8 mouse cellular contexts compared by ENCODE assay signal in the genomic region with DNA sequence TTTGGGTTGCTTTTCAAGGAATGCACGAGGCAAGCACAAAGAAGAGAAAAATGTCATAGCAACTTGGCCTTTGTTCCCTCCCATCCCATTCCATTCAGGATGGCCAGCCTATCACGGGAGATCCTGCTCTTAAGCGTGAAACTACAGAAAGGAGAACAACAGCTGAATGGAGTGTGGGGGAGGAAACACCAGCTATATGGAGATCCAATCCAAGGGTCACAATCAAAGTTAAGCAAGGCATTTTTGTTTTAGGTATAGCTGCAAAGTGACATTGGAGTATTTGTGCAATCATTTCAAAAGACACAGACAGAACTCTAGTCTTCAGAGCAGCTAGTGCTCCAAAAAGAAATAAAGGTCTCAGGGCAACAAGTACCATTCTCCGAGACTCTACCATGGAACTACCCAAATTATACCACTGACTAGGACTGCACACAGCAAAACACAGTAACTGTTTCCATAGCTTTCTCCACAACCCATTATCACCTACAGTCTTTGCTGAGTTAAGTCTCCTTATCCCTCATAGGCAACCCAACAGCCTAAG. TPM values are rescaled to one million over a fixed set of nuclear protein-coding genes. Genes with fewer than 3 reads are reported as not detected.
A peak's percentile ranks its signal among the peaks of the same experiment; 100 is the strongest.
DNase-seq lines count a peak whose midpoint lies in the region; ATAC-seq and TF ChIP-seq lines count a peak whose summit lies in the region.

No protein-coding gene starts in this region.

- H3K9me3 ChIP-seq in MEL (replicated peaks; ENCODE audit: insufficient read depth, low read length), result no peaks in the 10 kb centered on the region
- no peaks in the 10 kb centered on the region for H3K9me3 ChIP-seq in heart, embryonic 14.5 days (ENCODE audit: control insufficient read depth, low read length)
- H3K9me3 ChIP-seq in liver, embryonic 12.5 days (replicated peaks), result no peaks in the 10 kb centered on the region

- peaks cover 82% of the 10 kb centered on the region for H3K79me2 ChIP-seq in MEL (ENCODE audit: control insufficient read depth, insufficient read depth, low read length, poor library complexity)

- H3K4me3 ChIP-seq in MEL (ENCODE audit: control insufficient read depth in 1 of 2, insufficient read depth in 1 of 2, low read depth in 2 of 2, low read length in 2 of 2), result peak overlapping the region; percentile 98
- peak overlapping the region in 1 of 2 experiments; percentile 99; a peak in 2 of 4 replicates for H3K4me3 ChIP-seq in heart, embryonic 14.5 days (ENCODE audit: control insufficient read depth in 1 of 2, insufficient read depth in 1 of 2, low read depth in 1 of 2, low read length in 2 of 2)
- H3K4me3 ChIP-seq in liver, embryonic 12.5 days, result peak overlapping the region; percentile 100

- TF ChIP-seq CTCF in MEL (IDR thresholded peaks at IDR 0.05 in 2 of 3, conservative IDR thresholded peaks at IDR 0.05 in 1 of 3; ENCODE audit: control insufficient read depth in 1 of 3, insufficient read depth in 1 of 3, low read depth in 2 of 3, low read length in 3 of 3, poor library complexity in 1 of 3, severe bottlenecking in 1 of 3), result no peak

- intact Hi-C loops in gastrocnemius, postnatal 14 days (cut with DNase I; ENCODE audit: low total_unique reads), result no loop called here

- H3K9ac ChIP-seq in MEL (ENCODE audit: control insufficient read depth, low read depth, low read length, poor library complexity, severe bottlenecking), result peak overlapping the region; percentile 99
- peak overlapping the region; percentile 100 for H3K9ac ChIP-seq in heart, embryonic 14.5 days (ENCODE audit: low read length)
- H3K9ac ChIP-seq in liver, embryonic 12.5 days, result peak overlapping the region; percentile 100

- DNase-seq in adrenal gland, adult 2 months, result peak; percentile 26
- no peak for DNase-seq in adrenal gland, postnatal 36 days
- peak; percentile 54 for DNase-seq in MEL (ENCODE audit: low read depth, low spot score)
- DNase-seq in gastrocnemius, postnatal 14 days, result no peak
- DNase-seq in cerebellum, adult 9-11 months, result no peak
- no peak for DNase-seq in spleen, adult 12 weeks (ENCODE audit: low spot score)

- H3K4me1 ChIP-seq in MEL (ENCODE audit: control insufficient read depth in 1 of 2, insufficient read depth in 2 of 2, low read length in 2 of 2), result peaks cover 23 to 40% of the 10 kb centered on the region in 2 experiments
- peaks cover 6 to 60% of the 10 kb centered on the region in 2 experiments for H3K4me1 ChIP-seq in heart, embryonic 14.5 days (ENCODE audit: control insufficient read depth in 2 of 2, insufficient read depth in 2 of 2, low read length in 2 of 2)
- peaks cover 78% of the 10 kb centered on the region for H3K4me1 ChIP-seq in liver, embryonic 12.5 days

- peaks cover 2 to 62% of the 10 kb centered on the region in 2 experiments for H3K36me3 ChIP-seq in MEL (ENCODE audit: control insufficient read depth in 1 of 2, insufficient read depth in 2 of 2, low read length in 2 of 2)
- H3K36me3 ChIP-seq in heart, embryonic 14.5 days (ENCODE audit: control insufficient read depth, insufficient read depth, low read length), result 0 out of 2 replicates have a peak, but pooled peaks cover 3% of the 10 kb centered on the region
- peaks cover 11% of the 10 kb centered on the region; the same call in 1 of the 2 replicates for H3K36me3 ChIP-seq in liver, embryonic 12.5 days

- WGBS in heart, embryonic 14.5 days, result 14% methylated on average over 4 of the region's 4 CpGs
- 23% methylated on average over 4 of the region's 4 CpGs for WGBS in liver, embryonic 12.5 days (ENCODE audit: insufficient replicate concordance)

- TF ChIP-seq EP300 in MEL (IDR thresholded peaks at IDR 0.05; ENCODE audit: low read depth in 1 of 2, low read length in 2 of 2), result no peak

- no peak for TF ChIP-seq POLR2A in MEL (IDR thresholded peaks at IDR 0.05; ENCODE audit: control insufficient read depth in 1 of 2, insufficient read depth in 1 of 2, low read depth in 1 of 2, low read length in 2 of 2, poor library complexity in 1 of 2)

- H3K27me3 ChIP-seq in MEL (ENCODE audit: control insufficient read depth in 1 of 2, insufficient read depth in 2 of 2, low read length in 2 of 2), result no peaks in the 10 kb centered on the region
- no peaks in the 10 kb centered on the region for H3K27me3 ChIP-seq in heart, embryonic 14.5 days (ENCODE audit: control insufficient read depth, insufficient read depth, low read length)
- no peaks in the 10 kb centered on the region for H3K27me3 ChIP-seq in liver, embryonic 12.5 days (replicated peaks)

- H3K4me2 ChIP-seq in heart, embryonic 14.5 days (ENCODE audit: low read length), result peak overlapping the region; percentile 88
- peak overlapping the region; percentile 84 for H3K4me2 ChIP-seq in liver, embryonic 12.5 days

- no peak for TF ChIP-seq RAD21 in MEL (IDR thresholded peaks at IDR 0.05; ENCODE audit: low read depth, low read length)

- peak overlapping the region; percentile 87; the same call in 1 of the 2 replicates for H3K27ac ChIP-seq in MEL (ENCODE audit: control insufficient read depth, low read depth, low read length)
- H3K27ac ChIP-seq in heart, embryonic 14.5 days (replicated peaks in 1 of 2; ENCODE audit: control insufficient read depth in 1 of 2, insufficient read depth in 1 of 2, low read depth in 2 of 2, low read length in 2 of 2), result peak overlapping the region in 1 of 2 experiments; percentile 99; a peak in 2 of 4 replicates
- H3K27ac ChIP-seq in liver, embryonic 12.5 days, result peak overlapping the region; percentile 97

- ATAC-seq in heart, embryonic 14.5 days (ENCODE audit: insufficient number of reproducible peaks, insufficient read depth, low FRiP score, low read depth), result no peak
- no peak for ATAC-seq in liver, embryonic 12.5 days

TF ChIP-seq in MEL, 35 proteins besides CTCF, POLR2A, EP300 and RAD21:
- TF ChIP-seq SMC3 (IDR thresholded peaks at IDR 0.05; ENCODE audit: low read depth, low read length), result 0 out of 2 replicates have a peak, but pooled peaks have one; percentile 1
- TF ChIP-seq ZC3H11A (IDR thresholded peaks at IDR 0.05; ENCODE audit: low read depth, low read length), result no peak

RNA-seq across cellular contexts. Expression of a gene that starts 1.9 kb away (rescaled TPM):
- 10 to 100 TPM; 65.4 to 86.9 TPM for total RNA-seq in adrenal gland, adult 2 months (2021)
- polyA plus RNA-seq in adrenal gland, adult 2 months (2012; rRNA removed), result 54.8 and 88.0 TPM in 2 replicates
- 10 to 100 TPM; 80.6 to 81.1 TPM for total RNA-seq in adrenal gland, postnatal 36 days (2021)
- total RNA-seq in MEL (2012; rRNA removed), result 49.2 and 57.8 TPM in 2 replicates
- polyA plus RNA-seq in MEL (2012; ENCODE audit: insufficient read depth in 1 of 2, insufficient read length in 2 of 2, low read depth in 1 of 2, low replicate concordance in 2 of 2, missing spikeins in 1 of 2), result 100 to 1,000 TPM in 1 of 2 experiments, 10 to 100 TPM in 1; 87.7 to 235 TPM
- 63.3 and 68.2 TPM in 2 replicates for polyA plus RNA-seq in heart, embryonic 14.5 days (2014; fragmentation: Nextera tagmentation; extraction: Ambion mirVana)
- polyA plus RNA-seq in liver, embryonic 12.5 days (2016; fragmentation: Nextera tagmentation; extraction: Ambion mirVana), result 43.9 and 44.0 TPM in 2 replicates
- total RNA-seq in gastrocnemius, postnatal 14 days (2021), result 10 to 100 TPM; 40.2 to 43.2 TPM

RNA-seq across cellular contexts. Expression of a gene that starts 22.6 kb away (rescaled TPM):
- 10 to 100 TPM; 78.4 to 80.1 TPM for total RNA-seq in adrenal gland, adult 2 months (2021)
- 246 and 255 TPM in 2 replicates for polyA plus RNA-seq in adrenal gland, adult 2 months (2012; rRNA removed)
- total RNA-seq in adrenal gland, postnatal 36 days (2021), result 10 to 100 TPM; 82.4 to 92.7 TPM
- 28.9 and 32.0 TPM in 2 replicates for total RNA-seq in MEL (2012; rRNA removed)
- 10 to 100 TPM in 1 of 2 experiments, not detected in 1; 36.0 TPM for polyA plus RNA-seq in MEL (2012; ENCODE audit: insufficient read depth in 1 of 2, insufficient read length in 2 of 2, low read depth in 1 of 2, low replicate concordance in 2 of 2, missing spikeins in 1 of 2)
- 64.5 and 64.7 TPM in 2 replicates for polyA plus RNA-seq in heart, embryonic 14.5 days (2014; fragmentation: Nextera tagmentation; extraction: Ambion mirVana)
- 40.0 TPM in 2 replicates for polyA plus RNA-seq in liver, embryonic 12.5 days (2016; fragmentation: Nextera tagmentation; extraction: Ambion mirVana)
- total RNA-seq in gastrocnemius, postnatal 14 days (2021), result 10 to 100 TPM; 49.0 to 59.2 TPM

Comparison
In these comparisons a context has a peak if more than half of its experiments do, and no peak if none do; other contexts are left out.
1. DNase-seq: peak in adrenal gland, adult 2 months (single experiment) and MEL (single experiment); none in adrenal gland, postnatal 36 days (0 of 2), gastrocnemius, postnatal 14 days (single experiment), cerebellum, adult 9-11 months (single experiment) and spleen, adult 12 weeks (single experiment).
2. Peak in every context shown above with its lines, with median percentiles within 50 percentile points of each other: H3K9ac ChIP-seq.